Mouse (Mus musculus): ENCODE data around the gene Tgfb3.

Tgfb3 gene

GRCm38 (mm10) chr12:86030932-86031331 lies 47.9 kb downstream of the Tgfb3 start:
- no peak for DNase-seq (ENCODE audit: low spot score)

- DNase-seq (ENCODE audit: low spot score) = no peak
Observed at GRCm38 (mm10) chr12:86027747-86028146, 51.1 kb downstream of the Tgfb3 start.

GRCm38 (mm10) chr12:86027000-86027399 lies 51.8 kb downstream of the Tgfb3 start:
- DNase-seq (ENCODE audit: low spot score) = no peak

- DNase-seq (ENCODE audit: low spot score) = no peak
Observed at GRCm38 (mm10) chr12:86025480-86025879, 53.4 kb downstream of the Tgfb3 start.

- peak; percentile 24 for DNase-seq (ENCODE audit: low spot score)
Observed at GRCm38 (mm10) chr12:86024426-86024825, 54.4 kb downstream of the Tgfb3 start.

GRCm38 (mm10) chr12:86023081-86023871 lies 55.6 kb downstream of the Tgfb3 start:
- no peak for DNase-seq (ENCODE audit: low spot score)

- no peak for DNase-seq (ENCODE audit: low spot score)
Observed at GRCm38 (mm10) chr12:86022282-86022984, 56.4 kb downstream of the Tgfb3 start.

GRCm38 (mm10) chr12:86021583-86021982 lies 57.3 kb downstream of the Tgfb3 start:
- no peak for DNase-seq (ENCODE audit: low spot score)

GRCm38 (mm10) chr12:86017360-86017759 lies 61.5 kb downstream of the Tgfb3 start:
- DNase-seq (ENCODE audit: low spot score) = no peak

- no peak for DNase-seq (ENCODE audit: low spot score)
Observed at GRCm38 (mm10) chr12:86015114-86015513, 63.7 kb downstream of the Tgfb3 start.

GRCm38 (mm10) chr12:86014621-86015020 lies 64.2 kb downstream of the Tgfb3 start:
- no peak for DNase-seq (ENCODE audit: low spot score)

GRCm38 (mm10) chr12:86014174-86014573 lies 64.7 kb downstream of the Tgfb3 start:
- no peak for DNase-seq (ENCODE audit: low spot score)

GRCm38 (mm10) chr12:86012195-86012594 lies 66.6 kb downstream of the Tgfb3 start:
- DNase-seq (ENCODE audit: low spot score) = no peak

- DNase-seq (ENCODE audit: low spot score) = no peak
Observed at GRCm38 (mm10) chr12:86010656-86011055, 68.2 kb downstream of the Tgfb3 start.

- no peak for DNase-seq (ENCODE audit: low spot score)
Observed at GRCm38 (mm10) chr12:86007377-86007776, 71.5 kb downstream of the Tgfb3 start.
